Mouse (Mus musculus) right cerebral cortex, postnatal 10 days (tissue): ENCODE measurements around the gene Tpcn1.
A peak's percentile ranks its signal among the peaks of the same experiment; 100 is the strongest.

Source experiments
- DNase-seq, 2 experiments: peaks; one replicate each; pipeline ENCODE4 v3.0.0; 2021; ENCODE audit warnings: low spot score in 2 of 2

The Tpcn1 gene

GRCm38 (mm10) chr5:120560129-120560615 is 28.3 kb downstream of the Tpcn1 start:
- peak in 1 of 2 experiments; percentile 53 for DNase-seq

DNA sequence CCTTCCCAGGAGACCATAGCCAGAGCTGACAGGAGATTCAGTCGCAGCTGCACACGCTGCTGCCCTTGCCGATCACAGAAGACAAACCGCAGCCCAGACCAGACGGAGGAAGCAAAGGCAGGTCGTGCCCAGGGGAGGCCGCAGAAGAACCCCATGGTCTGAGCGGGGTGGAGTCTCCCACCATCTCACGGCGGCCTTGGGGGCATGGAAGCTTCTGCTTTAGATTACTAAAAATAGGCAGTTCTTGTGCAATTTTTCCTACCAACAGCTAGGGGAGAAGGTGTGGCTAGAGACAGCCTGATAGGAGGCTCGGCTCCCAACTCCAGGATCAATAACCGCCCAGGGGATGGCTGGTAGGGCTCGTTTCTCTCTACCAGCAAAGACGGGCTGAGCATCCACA is 29.7 kb downstream of the Tpcn1 start:
- peak in 1 of 2 experiments; percentile 65 for DNase-seq

GRCm38 (mm10) chr5:120558041-120558440 is 30.4 kb downstream of the Tpcn1 start:
- no peak for DNase-seq

DNA sequence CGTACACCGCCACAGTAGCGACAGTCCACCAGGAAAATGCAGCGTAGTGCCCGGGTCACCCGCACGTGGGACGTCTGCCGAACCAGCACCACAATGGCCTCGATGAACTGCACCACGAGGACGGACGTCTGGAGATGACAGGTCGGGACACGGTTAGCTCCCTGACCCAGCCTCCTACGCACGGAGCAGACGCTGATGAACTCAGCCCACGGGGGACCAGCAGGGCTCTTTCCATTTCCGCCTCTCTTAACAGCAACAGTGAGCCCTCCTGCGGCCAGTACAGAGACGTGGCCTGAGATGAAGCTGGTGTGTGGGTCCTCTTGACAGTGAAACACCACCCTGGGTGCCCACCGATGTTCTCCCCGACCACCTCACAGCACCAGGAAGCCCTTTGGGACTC is 32.6 kb downstream of the Tpcn1 start:
- no peak for DNase-seq

- no peak for DNase-seq
Measured at GRCm38 (mm10) chr5:120550673-120551072, 37.8 kb downstream of the Tpcn1 start.

GRCm38 (mm10) chr5:120550137-120550536 is 38.3 kb downstream of the Tpcn1 start:
- DNase-seq = no peak

GRCm38 (mm10) chr5:120548236-120548850 is 40.1 kb downstream of the Tpcn1 start:
- no peak for DNase-seq

DNA sequence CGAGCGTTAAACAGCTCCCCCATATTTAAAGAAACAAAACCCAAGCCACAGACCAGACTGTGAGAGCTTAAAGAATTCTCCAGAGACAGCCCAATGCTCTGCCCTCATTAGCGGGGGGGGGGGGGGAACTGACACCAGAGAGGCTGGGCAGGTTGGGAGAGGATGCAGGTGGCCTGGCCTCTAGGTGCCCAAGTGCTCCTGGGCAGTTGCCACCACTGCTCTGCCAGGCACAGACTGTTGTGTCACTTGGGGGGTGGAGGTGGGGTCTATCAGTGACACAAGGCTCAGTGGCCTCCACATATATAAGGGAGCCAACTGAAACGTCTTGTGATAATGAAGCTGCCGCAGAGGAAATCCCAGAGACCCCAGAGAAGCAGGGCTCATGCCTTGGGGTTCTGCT is 51.8 kb downstream of the Tpcn1 start:
- no peak for DNase-seq

DNA sequence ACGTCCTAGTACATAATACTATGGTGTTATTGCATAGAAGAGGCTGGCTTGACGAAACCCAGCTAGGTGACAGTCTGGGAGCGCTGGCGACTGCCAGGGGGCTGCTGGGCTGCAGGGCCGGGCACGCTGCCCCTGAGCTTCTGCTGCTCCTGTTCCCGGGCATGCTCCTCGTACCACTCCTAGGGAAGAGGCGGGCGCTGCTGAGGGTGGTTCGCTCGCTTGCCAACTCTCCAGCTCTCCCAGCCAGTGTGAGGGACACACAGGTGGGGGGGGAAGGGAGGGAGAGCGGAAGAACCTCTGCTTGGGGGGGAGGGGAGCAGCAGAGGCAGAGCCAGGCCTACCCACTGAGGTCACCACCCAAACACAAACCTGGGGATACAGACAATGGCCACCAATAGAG is 52.4 kb downstream of the Tpcn1 start:
- DNase-seq = peak; percentile 73 to 75

- DNase-seq = no peak
Measured at GRCm38 (mm10) chr5:120534686-120535075, 53.8 kb downstream of the Tpcn1 start.

- DNase-seq = no peak
Measured at GRCm38 (mm10) chr5:120534071-120534685, 54.3 kb downstream of the Tpcn1 start.

DNA sequence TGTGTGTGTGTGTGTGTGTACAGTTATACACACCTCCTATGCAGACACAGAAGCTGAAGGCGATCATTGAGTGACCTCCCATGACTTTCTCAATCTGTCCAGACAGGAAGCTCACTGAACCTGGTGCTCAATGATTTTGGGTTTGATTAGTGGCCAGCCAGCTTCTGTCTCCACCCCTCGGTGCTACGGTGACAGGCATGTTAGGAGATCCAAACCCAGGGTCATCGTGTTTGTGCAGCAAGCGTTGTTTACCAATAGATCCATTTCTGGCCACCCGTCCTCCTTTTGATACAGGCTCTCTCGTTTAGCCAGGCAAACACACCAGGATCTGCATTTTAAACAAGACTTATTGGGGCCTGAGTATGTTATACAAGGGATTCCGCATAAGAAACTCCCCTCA is 56.8 kb downstream of the Tpcn1 start:
- DNase-seq = no peak

DNA sequence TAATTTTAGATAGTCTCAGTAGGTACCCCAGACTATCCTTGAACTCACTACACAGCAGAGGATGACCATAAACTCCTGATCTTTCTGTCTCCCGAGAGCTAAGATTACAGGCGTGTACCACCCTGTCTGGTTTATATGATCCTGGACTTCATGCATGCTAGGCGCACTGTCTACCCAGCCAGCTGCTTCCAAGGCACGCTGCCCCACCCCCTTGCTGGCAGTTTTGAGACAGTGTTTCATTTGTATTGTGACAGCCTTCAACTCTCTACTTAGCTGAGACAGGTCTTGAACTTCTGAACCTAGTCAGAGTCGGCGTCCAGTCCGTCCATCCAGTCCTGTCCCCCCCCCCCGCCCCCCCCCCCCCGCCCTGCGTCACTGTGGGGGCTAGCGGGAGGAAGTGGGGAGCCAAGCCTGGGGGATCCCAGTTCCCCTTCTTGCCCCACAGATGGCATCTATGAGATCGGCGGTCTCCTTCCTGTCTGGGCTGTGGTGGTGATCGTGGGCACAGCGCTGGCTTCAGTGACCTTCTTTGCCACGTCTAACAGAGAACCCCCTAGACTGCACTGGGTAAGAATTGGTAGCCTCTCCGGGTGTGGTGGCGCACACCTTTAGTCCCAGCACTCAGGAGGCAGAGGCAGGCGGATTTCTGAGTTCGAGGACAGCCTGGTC is 61.0 kb downstream of the Tpcn1 start:
- DNase-seq = no peak

GRCm38 (mm10) chr5:120526311-120526710 is 62.2 kb downstream of the Tpcn1 start:
- no peak for DNase-seq

DNA sequence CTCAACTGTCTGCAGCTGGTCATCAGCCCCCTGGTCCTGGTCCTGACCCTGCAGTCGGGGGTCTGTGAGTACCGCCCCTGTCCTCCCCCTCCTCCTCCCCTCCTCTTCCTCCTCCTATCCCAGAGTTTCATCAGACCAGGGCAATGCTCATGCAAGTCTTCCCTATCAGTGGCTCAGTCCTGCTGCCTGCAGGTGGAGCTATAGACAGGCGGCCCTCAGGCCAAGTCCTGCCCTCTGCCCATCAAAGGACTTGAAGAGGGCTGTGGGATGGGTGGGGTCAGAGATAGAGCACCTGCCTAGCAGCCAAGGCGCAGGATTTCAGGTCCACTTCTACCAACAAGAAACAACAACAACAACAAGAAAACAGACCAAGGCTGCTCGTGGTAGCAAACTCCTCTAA is 62.7 kb downstream of the Tpcn1 start:
- DNase-seq = no peak

- no peak for DNase-seq
Measured at GRCm38 (mm10) chr5:120524736-120525135, 63.7 kb downstream of the Tpcn1 start.

- peak in 1 of 2 experiments; percentile 46 for DNase-seq
Measured at GRCm38 (mm10) chr5:120522649-120523048, 65.8 kb downstream of the Tpcn1 start.

GRCm38 (mm10) chr5:120517552-120517951 is 70.9 kb downstream of the Tpcn1 start:
- DNase-seq = no peak

GRCm38 (mm10) chr5:120516221-120516984 is 72.1 kb downstream of the Tpcn1 start:
- DNase-seq = no peak

DNA sequence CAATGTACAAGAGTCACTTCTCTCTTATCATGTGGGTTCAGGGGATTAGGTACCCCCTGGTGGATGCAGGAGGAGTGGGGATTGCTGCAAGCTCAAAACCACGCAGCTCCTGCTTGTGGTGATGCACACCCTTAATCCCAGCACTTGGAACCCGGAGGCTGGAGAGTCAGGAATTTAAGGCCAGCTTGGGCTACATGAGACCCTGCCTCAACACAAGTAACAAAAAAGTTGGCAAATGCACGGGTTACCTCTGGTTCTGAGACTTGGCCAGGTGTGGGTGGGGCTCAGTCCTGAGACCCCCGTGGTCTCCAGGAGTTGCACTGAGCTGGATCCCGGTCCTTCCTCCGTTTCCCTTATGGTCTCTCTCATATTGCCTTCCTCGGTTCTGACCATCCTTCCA is 73.0 kb downstream of the Tpcn1 start:
- DNase-seq = no peak

DNA sequence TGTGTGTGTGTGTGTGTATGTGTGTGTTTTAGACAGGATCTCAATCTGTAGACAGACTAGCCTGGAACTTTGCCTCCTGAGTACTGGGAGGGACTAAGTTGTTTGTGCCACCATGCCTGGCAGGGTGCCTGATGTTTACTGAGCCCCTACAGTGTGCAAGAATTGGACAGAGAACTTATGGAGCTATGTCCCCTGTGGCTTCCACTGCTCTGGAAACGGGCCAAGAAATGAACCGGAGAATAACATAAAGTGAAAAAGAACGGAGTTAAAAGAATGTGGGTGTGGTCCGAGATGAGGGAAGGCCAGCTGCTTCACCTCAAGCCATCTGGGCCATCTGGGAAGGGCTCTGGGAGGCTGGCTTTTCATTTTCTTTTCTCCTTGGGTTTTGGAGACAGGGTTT is 73.7 kb downstream of the Tpcn1 start:
- DNase-seq = peak in 1 of 2 experiments; percentile 42

- no peak for DNase-seq
Measured at GRCm38 (mm10) chr5:120514031-120514677, 74.3 kb downstream of the Tpcn1 start.
